Mouse (Mus musculus) thymus, adult 2 months (tissue): ENCODE measurements around the gene Mtrr. TPM values are rescaled to one million over a fixed set of nuclear protein-coding genes. Genes with fewer than 3 reads are reported as not detected.
"Not testable (repeated sequence)": the region's sequence is repeated elsewhere in the genome, so short reads cannot be mapped to it uniquely, and the experiment has no call there.

ENCODE experiments used
- DNase-seq: peaks from one replicate; pipeline ENCODE4 v3.0.0; 2021
- H3K27ac ChIP-seq: fragments of 200-500 bp; 2 replicates; pipeline ENCODE4 v1.5.1; 2012; ENCODE audit warnings: low read length, control low read depth; ENCODE audit not compliant: control insufficient read depth, insufficient read depth
- H3K27me3 ChIP-seq: fragments of 200-500 bp; 2 replicates; pipeline ENCODE4 v1.6.1; 2012; ENCODE audit warnings: mild to moderate bottlenecking, low read length, moderate library complexity, mixed read lengths; ENCODE audit not compliant: control insufficient read depth, insufficient read depth
- H3K36me3 ChIP-seq: fragments of 200-500 bp; 2 replicates; pipeline ENCODE4 v1.6.1; 2012; ENCODE audit warnings: mild to moderate bottlenecking, low read length, moderate library complexity; ENCODE audit not compliant: control insufficient read depth, insufficient read depth
- H3K4me1 ChIP-seq: fragments of 200-500 bp; replicated peaks from 2 replicates; pipeline ENCODE4 v1.6.1; 2012; ENCODE audit warnings: low read length; ENCODE audit not compliant: control insufficient read depth, insufficient read depth
- H3K4me3 ChIP-seq: fragments of 200-500 bp; 2 replicates; pipeline ENCODE4 v1.5.1; 2012; ENCODE audit warnings: mild to moderate bottlenecking, low read length, control low read depth, moderate library complexity; ENCODE audit not compliant: control insufficient read depth, insufficient read depth
- CTCF ChIP-seq: fragments of 200-500 bp; IDR thresholded peaks from 2 replicates; pipeline ENCODE4 v1.5.1; 2012; ENCODE audit warnings: mild to moderate bottlenecking, control low read depth, low read length, moderate library complexity, borderline replicate concordance; ENCODE audit not compliant: control insufficient read depth, poor library complexity, insufficient read depth; ENCODE audit errors: extremely low read depth
- POLR2A ChIP-seq: fragments of 200-500 bp; IDR thresholded peaks from 2 replicates; pipeline ENCODE4 v1.6.1; 2012; ENCODE audit warnings: mild to moderate bottlenecking, low read length, control low read depth, moderate library complexity; ENCODE audit not compliant: control insufficient read depth, poor library complexity, insufficient read depth; ENCODE audit errors: extremely low read depth
- WGBS: fragments of 180-500 bp; shearing (Covaris S2); methylation state at CpG from one replicate; pipeline ENCODE4 v1.1.7; 2018; 5-methylcytosine and 5-hydroxymethylcytosine counted together
- polyA plus RNA-seq: library from polyadenylated mRNA; depleted of rRNA; stranded (reverse); fragments of >200 nt; gene quantifications from 2 replicates; pipeline ENCODE4 v1.2.3, GENCODE M21; 2012; rRNA removed

Gene Mtrr
- polyA plus RNA-seq, 1 experiment = 13.0 TPM

GRCm38 (mm10) chr13:68569589-68570336 lies 12.2 kb downstream of the Mtrr start:
- Histone ChIP-seq H3K36me3 (peaks cover 7% of the 10 kb centered on the region), H3K4me1 (no peaks in the 10 kb centered on the region), H3K4me3 (no peak overlapping the region), H3K27ac (no peak overlapping the region), H3K27me3 (no peaks in the 10 kb centered on the region)
- no peak for TF ChIP-seq CTCF
- TF ChIP-seq POLR2A = no peak
- WGBS = 86% methylated on average over 17 of the region's 17 CpGs
- peak; percentile 42 for DNase-seq

GRCm38 (mm10) chr13:68568548-68568947 lies 13.4 kb downstream of the Mtrr start:
- WGBS = 98% methylated on average over 11 of the region's 11 CpGs
- no peak for DNase-seq
- H3K27ac ChIP-seq = no peak overlapping the region
- no peaks in the 10 kb centered on the region for H3K4me1 ChIP-seq
- H3K4me3 ChIP-seq = no peak overlapping the region
- TF ChIP-seq CTCF (no peak), POLR2A (no peak)
- peaks cover 12% of the 10 kb centered on the region for H3K36me3 ChIP-seq
- H3K27me3 ChIP-seq = no peaks in the 10 kb centered on the region

GRCm38 (mm10) chr13:68568110-68568509 lies 13.8 kb downstream of the Mtrr start:
- TF ChIP-seq CTCF (no peak), POLR2A (no peak)
- no peaks in the 10 kb centered on the region for H3K27me3 ChIP-seq
- peaks cover 12% of the 10 kb centered on the region for H3K36me3 ChIP-seq
- WGBS = 98% methylated on average over 9 of the region's 9 CpGs
- H3K4me3 ChIP-seq = no peak overlapping the region
- H3K27ac ChIP-seq = no peak overlapping the region
- no peaks in the 10 kb centered on the region for H3K4me1 ChIP-seq
- no peak for DNase-seq

GRCm38 (mm10) chr13:68553391-68553790 lies 28.6 kb downstream of the Mtrr start:
- H3K27ac ChIP-seq, H3K4me1 ChIP-seq, H3K27me3 ChIP-seq, DNase-seq, H3K36me3 ChIP-seq, H3K4me3 ChIP-seq: not testable (repeated sequence)
- WGBS = 29% methylated on average over 6 of the region's 6 CpGs

Other genes starting within 250 kb of the Mtrr start
- gene Fastkd3, start 85 bp upstream of the Mtrr start, polyA plus RNA-seq = 26.7 and 31.5 TPM in 2 replicates
- gene 1700001L19Rik, start 15.3 kb upstream of the Mtrr start, polyA plus RNA-seq = 0.05 and 0.11 TPM in 2 replicates